Mouse (Mus musculus): ENCODE data around the gene Efemp2. TPM values are rescaled to one million over a fixed set of nuclear protein-coding genes. Genes with fewer than 3 reads are reported as not detected.

Efemp2 gene
- polyA plus RNA-seq, 1 experiment = 177 TPM

DNA sequence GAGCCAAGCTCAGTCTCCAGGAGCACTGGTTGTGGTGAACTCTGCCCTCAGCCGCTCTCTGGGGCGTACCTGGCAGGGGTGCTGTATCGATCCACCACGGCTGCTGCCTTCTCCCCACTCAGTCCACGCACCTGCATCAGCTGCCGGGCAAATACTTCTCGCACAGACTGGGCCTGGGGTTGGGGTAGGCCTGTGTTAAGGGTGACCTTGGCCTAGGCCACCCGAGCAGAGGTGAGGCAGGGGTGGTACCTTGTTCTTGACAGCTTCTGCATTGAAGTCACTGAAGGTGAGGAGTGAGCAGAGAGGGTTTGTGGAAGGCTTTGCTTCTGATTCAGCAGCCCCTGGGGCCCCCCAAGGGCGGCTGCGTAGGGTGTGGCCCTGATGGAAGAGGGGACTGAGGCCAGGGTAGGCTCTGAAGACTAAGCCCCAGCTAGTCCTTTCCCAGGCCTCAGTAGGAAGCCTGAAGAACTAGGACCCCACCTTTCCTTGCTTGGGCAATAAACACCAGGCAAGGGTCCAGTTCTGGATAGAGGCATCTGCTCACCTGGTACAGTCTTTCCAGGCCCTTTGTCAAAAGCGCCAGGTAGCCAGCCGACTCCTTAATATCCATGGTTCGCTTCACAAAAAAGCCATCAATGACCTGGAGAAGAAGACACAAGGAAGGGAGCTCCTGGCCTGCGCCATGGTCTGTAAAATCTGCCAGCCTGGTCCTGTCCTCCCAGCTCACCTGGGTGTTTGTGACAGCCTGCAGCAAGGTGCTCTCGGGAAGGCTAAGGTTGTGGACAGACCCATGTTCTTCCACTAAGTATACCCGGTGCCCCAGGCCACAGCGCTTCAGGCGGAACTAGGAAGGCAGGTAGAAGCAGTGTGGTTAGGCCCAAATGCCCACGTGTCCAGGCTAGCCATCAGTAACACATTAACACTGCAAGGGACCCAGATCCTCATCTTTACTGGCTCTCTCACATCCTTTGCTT is 9.9 kb downstream of the Efemp2 start:
- Histone ChIP-seq H3K4me3 (ENCODE audit: insufficient read depth, poor library complexity, severe bottlenecking) (no peak overlapping the region), H3K36me3 (ENCODE audit: control insufficient read depth, insufficient read depth) (peaks cover 67% of the 10 kb centered on the region), H3K79me2 (ENCODE audit: control insufficient read depth, insufficient read depth) (peaks cover 24% of the 10 kb centered on the region), H3K79me3 (ENCODE audit: low read depth) (no peaks in the 10 kb centered on the region), H3ac (ENCODE audit: control insufficient read depth, insufficient read length, low read depth) (no peak overlapping the region), H3K27me3 (ENCODE audit: control insufficient read depth, insufficient read depth, insufficient read length) (no peaks in the 10 kb centered on the region)
- TF ChIP-seq CEBPB (IDR thresholded peaks at IDR 0.05; ENCODE audit: low read depth) (no peak), USF1 (IDR thresholded peaks at IDR 0.05; ENCODE audit: low read depth) (no peak), MAX (IDR thresholded peaks at IDR 0.05) (no peak), CTCF (IDR thresholded peaks at IDR 0.05; ENCODE audit: control insufficient read depth, insufficient read depth, insufficient read length) (no peak), MYOG (IDR thresholded peaks at IDR 0.05; ENCODE audit: control insufficient read depth, extremely low read depth, insufficient read length) (no peak), FOSL1 (IDR thresholded peaks at IDR 0.05; ENCODE audit: insufficient read depth, low read length, poor library complexity, severe bottlenecking) (no peak), MYOD1 (IDR thresholded peaks at IDR 0.05; ENCODE audit: control insufficient read depth, insufficient read length, low read depth) (no peak)

DNA sequence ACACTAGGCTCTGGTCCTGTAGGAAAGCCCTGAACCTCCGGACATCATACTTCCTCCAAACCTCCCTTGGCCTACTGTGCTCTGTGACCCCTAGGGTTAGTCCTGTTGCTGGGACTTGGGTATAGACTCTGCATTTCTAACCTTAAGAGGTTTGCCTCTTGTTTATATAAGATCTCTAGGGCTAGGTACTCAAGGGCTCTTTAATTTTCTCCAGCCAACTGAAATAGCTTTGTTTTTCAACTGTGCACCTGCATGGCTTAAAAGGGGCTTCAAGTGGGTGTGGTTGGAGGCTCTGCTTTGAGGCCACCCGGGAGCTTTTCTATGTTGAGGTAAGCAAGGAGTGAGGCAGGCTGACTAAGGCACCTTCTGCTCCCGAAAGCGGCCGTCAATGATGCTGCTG is 10.7 kb downstream of the Efemp2 start:
- H3ac ChIP-seq (ENCODE audit: control insufficient read depth, insufficient read length, low read depth) = no peak overlapping the region
- TF ChIP-seq MYOD1 (IDR thresholded peaks at IDR 0.05; ENCODE audit: control insufficient read depth, insufficient read length, low read depth) (no peak), CTCF (IDR thresholded peaks at IDR 0.05; ENCODE audit: control insufficient read depth, insufficient read depth, insufficient read length) (no peak), MYOG (IDR thresholded peaks at IDR 0.05; ENCODE audit: control insufficient read depth, extremely low read depth, insufficient read length) (no peak), MAX (IDR thresholded peaks at IDR 0.05) (no peak), USF1 (IDR thresholded peaks at IDR 0.05; ENCODE audit: low read depth) (no peak), FOSL1 (IDR thresholded peaks at IDR 0.05; ENCODE audit: insufficient read depth, low read length, poor library complexity, severe bottlenecking) (no peak), CEBPB (IDR thresholded peaks at IDR 0.05; ENCODE audit: low read depth) (no peak)
- H3K27me3 ChIP-seq (ENCODE audit: control insufficient read depth, insufficient read depth, insufficient read length) = no peaks in the 10 kb centered on the region
- H3K79me3 ChIP-seq (ENCODE audit: low read depth) = no peaks in the 10 kb centered on the region
- H3K79me2 ChIP-seq (ENCODE audit: control insufficient read depth, insufficient read depth) = peaks cover 20% of the 10 kb centered on the region
- peaks cover 58% of the 10 kb centered on the region for H3K36me3 ChIP-seq (ENCODE audit: control insufficient read depth, insufficient read depth)
- no peak overlapping the region for H3K4me3 ChIP-seq (ENCODE audit: insufficient read depth, poor library complexity, severe bottlenecking)

DNA sequence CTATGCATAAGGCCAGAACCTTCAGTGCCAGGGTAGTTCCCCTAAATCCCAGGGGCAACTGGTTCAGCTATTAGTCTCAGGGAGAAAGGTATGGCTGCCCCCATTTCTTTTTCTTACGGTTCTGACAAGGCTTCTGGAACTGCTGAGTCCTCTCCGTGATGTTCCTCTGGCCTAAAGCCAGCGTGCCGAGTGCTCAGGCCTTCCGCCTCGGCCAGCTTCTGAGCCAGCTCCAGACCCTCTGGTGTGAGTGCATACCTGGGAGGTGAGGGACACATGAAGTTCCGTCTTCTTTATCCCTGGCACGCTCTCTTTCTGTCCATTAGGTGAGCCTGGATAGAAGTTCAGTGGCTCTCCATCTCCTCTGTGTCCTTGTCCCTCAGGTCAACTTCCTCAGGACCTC is 11.6 kb downstream of the Efemp2 start:
- H3ac ChIP-seq (ENCODE audit: control insufficient read depth, insufficient read length, low read depth) = no peak overlapping the region
- H3K79me3 ChIP-seq (ENCODE audit: low read depth) = no peaks in the 10 kb centered on the region
- peaks cover 20% of the 10 kb centered on the region for H3K79me2 ChIP-seq (ENCODE audit: control insufficient read depth, insufficient read depth)
- H3K4me3 ChIP-seq (ENCODE audit: insufficient read depth, poor library complexity, severe bottlenecking) = no peak overlapping the region
- H3K36me3 ChIP-seq (ENCODE audit: control insufficient read depth, insufficient read depth) = peaks cover 52% of the 10 kb centered on the region
- no peak for TF ChIP-seq FOSL1 (IDR thresholded peaks at IDR 0.05; ENCODE audit: insufficient read depth, low read length, poor library complexity, severe bottlenecking)
- TF ChIP-seq CEBPB (IDR thresholded peaks at IDR 0.05; ENCODE audit: low read depth) = no peak
- TF ChIP-seq MAX (IDR thresholded peaks at IDR 0.05) = no peak
- TF ChIP-seq MYOD1 (IDR thresholded peaks at IDR 0.05; ENCODE audit: control insufficient read depth, insufficient read length, low read depth) = no peak
- TF ChIP-seq USF1 (IDR thresholded peaks at IDR 0.05; ENCODE audit: low read depth) = no peak
- TF ChIP-seq CTCF (IDR thresholded peaks at IDR 0.05; ENCODE audit: control insufficient read depth, insufficient read depth, insufficient read length) = no peak
- H3K27me3 ChIP-seq (ENCODE audit: control insufficient read depth, insufficient read depth, insufficient read length) = no peaks in the 10 kb centered on the region

DNA sequence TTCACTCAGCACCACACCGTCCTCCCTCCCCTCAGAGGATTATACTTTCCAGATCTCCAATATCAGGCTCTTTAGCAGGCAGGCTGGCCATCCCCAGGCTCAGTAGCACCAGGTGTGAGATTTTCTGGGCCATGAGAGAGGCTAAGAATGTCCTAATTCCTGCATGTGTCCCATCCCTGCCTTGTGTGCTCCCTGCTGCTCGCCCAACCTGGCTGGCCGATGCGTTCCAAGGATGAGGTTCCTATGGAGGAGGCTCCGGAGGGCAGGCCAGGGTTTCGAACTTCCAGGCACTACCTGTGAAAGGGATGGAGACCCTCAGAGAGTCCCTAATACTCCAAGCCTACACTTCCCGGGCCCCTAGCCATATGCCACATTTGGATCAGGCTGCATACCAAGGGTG is 12.1 kb downstream of the Efemp2 start:
- Histone ChIP-seq H3K27me3 (ENCODE audit: control insufficient read depth, insufficient read depth, insufficient read length) (no peaks in the 10 kb centered on the region), H3K36me3 (ENCODE audit: control insufficient read depth, insufficient read depth) (peaks cover 47% of the 10 kb centered on the region), H3K79me3 (ENCODE audit: low read depth) (peaks cover 4% of the 10 kb centered on the region), H3ac (ENCODE audit: control insufficient read depth, insufficient read length, low read depth) (no peak overlapping the region), H3K79me2 (ENCODE audit: control insufficient read depth, insufficient read depth) (peaks cover 25% of the 10 kb centered on the region), H3K4me3 (ENCODE audit: insufficient read depth, poor library complexity, severe bottlenecking) (no peak overlapping the region)
- TF ChIP-seq MYOG (IDR thresholded peaks at IDR 0.05; ENCODE audit: control insufficient read depth, extremely low read depth, insufficient read length) (no peak), MAX (IDR thresholded peaks at IDR 0.05) (no peak), CTCF (IDR thresholded peaks at IDR 0.05; ENCODE audit: control insufficient read depth, insufficient read depth, insufficient read length) (no peak), FOSL1 (IDR thresholded peaks at IDR 0.05; ENCODE audit: insufficient read depth, low read length, poor library complexity, severe bottlenecking) (no peak), MYOD1 (IDR thresholded peaks at IDR 0.05; ENCODE audit: control insufficient read depth, insufficient read length, low read depth) (no peak), CEBPB (IDR thresholded peaks at IDR 0.05; ENCODE audit: low read depth) (no peak), USF1 (IDR thresholded peaks at IDR 0.05; ENCODE audit: low read depth) (no peak)

DNA sequence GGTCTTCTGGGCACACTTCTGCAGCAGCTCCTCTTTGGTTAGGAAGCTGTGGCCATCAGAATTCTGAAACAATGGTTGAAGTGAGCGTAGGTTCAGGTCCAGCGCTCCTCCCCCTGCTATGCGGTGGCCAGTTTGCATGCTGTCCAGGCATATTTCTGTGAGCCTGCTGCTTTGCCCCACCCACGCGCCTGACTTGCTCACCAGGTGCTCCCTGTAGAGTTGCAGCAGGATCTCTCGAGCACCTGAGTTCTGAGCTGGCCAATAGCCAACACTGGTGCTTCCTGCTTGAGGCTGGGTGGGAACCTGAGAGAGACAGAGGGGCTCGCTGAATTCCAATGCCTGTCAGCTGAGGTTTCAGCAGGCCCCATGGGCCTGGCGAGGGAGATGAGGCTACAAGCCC is 12.5 kb downstream of the Efemp2 start:
- Histone ChIP-seq H3K79me2 (ENCODE audit: control insufficient read depth, insufficient read depth) (peaks cover 30% of the 10 kb centered on the region), H3K27me3 (ENCODE audit: control insufficient read depth, insufficient read depth, insufficient read length) (no peaks in the 10 kb centered on the region), H3K4me3 (ENCODE audit: insufficient read depth, poor library complexity, severe bottlenecking) (no peak overlapping the region), H3ac (ENCODE audit: control insufficient read depth, insufficient read length, low read depth) (no peak overlapping the region), H3K36me3 (ENCODE audit: control insufficient read depth, insufficient read depth) (peaks cover 43% of the 10 kb centered on the region), H3K79me3 (ENCODE audit: low read depth) (peaks cover 9% of the 10 kb centered on the region)
- no peak for TF ChIP-seq MYOD1 (IDR thresholded peaks at IDR 0.05; ENCODE audit: control insufficient read depth, insufficient read length, low read depth)
- TF ChIP-seq FOSL1 (IDR thresholded peaks at IDR 0.05; ENCODE audit: insufficient read depth, low read length, poor library complexity, severe bottlenecking) = no peak
- no peak for TF ChIP-seq MAX (IDR thresholded peaks at IDR 0.05)
- TF ChIP-seq MYOG (IDR thresholded peaks at IDR 0.05; ENCODE audit: control insufficient read depth, extremely low read depth, insufficient read length) = no peak
- no peak for TF ChIP-seq USF1 (IDR thresholded peaks at IDR 0.05; ENCODE audit: low read depth)
- TF ChIP-seq CTCF (IDR thresholded peaks at IDR 0.05; ENCODE audit: control insufficient read depth, insufficient read depth, insufficient read length) = no peak
- TF ChIP-seq CEBPB (IDR thresholded peaks at IDR 0.05; ENCODE audit: low read depth) = no peak

All from C2C12 (cell line).